Mouse (Mus musculus) urinary bladder, postnatal 10 days (tissue): ENCODE data around the gene Il6st.

Experiments
- DNase-seq: peaks from one replicate; pipeline ENCODE4 v3.0.0; 2022; ENCODE audit warnings: low spot score

The Il6st gene

GRCm38 (mm10) chr13:112442867-112443529 is 20.9 kb upstream of the Il6st start:
- DNase-seq = no peak

- no peak for DNase-seq
Observed at GRCm38 (mm10) chr13:112447108-112447665, 16.7 kb upstream of the Il6st start.

DNA sequence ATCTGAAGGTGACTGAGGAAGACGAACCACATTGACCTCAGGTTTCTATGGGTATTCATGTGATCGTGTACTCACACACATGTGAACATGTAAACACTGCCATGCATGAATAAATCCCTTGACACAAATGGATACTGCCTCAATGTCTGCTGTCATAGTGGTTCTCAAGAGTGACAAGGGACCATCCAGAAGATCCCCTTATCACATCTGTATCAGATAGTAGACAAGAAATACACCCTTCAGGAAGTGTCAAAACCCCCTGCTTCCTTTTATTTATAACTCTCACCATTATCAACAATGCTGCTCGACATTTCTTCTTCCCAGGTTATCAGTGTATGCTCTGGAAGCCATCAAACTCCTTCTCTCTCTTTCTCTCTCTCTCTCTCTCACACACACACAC is 13.7 kb upstream of the Il6st start:
- no peak for DNase-seq

GRCm38 (mm10) chr13:112457366-112457765 is 6.5 kb upstream of the Il6st start:
- DNase-seq = no peak

DNA sequence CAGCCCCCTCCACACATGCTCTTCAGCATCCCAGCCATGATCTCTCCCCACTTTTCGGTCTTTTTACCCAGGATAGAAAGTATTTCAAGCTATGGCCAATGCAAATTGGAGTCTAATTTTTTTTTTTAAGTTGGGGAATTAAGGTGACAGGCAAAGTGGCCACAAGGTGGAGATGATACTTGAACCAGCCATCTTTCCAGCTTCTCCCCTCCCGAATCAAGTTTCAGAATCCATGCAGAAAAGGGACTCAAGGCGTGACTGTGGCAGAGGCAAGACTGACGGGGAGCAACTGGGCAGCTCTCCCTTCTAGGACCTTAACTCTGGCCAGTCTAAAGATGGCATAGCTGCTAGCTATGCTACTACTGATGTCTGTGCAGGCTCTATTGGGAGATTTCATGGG is 5.9 kb upstream of the Il6st start:
- no peak for DNase-seq

DNA sequence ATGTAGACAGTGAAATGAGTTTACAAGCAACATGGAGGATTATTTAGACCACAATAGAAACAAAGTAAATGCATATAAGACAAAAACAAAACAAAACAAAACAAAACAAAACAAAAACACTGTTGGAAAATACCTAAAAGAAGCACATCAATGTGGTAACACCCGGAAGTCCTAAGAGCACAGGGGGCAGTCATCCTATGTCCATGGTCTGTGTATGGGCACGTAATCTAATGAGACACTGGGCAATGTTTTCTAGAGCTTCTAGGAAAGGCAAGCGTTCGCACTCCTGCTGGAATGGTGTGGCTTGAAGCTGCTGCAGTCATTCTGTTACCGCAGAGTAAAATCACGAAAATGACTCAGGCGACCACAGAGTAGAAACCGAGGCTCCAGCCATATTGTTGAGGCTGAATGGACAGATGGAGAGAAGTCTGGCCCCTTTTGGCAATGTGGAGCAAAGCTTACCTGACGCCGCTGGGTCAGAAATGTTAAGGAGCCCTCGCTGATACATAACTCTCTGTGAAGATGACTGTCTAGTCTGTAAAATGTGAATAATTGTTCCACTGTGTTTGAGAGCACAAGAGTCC is 5.3 kb upstream of the Il6st start:
- DNase-seq = no peak

DNA sequence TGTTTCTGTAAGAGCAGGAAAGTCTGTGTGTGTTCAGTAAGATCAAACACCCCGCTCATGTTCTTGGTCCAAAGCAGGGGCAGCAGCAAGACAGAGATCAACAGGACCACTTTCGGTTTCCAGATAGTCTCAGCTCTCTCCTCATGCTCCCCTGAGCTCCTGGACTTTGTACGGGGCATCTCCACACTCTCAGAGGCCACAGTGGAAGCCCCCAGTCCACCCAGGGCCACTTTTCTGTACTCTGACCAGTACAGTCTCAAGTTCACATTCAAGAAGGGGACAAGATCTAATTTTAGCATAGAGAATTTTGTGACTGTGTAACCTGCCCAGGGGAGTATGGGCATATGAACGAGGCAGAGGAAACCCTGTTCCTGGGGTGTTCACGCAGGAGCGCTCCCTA is 3.9 kb upstream of the Il6st start:
- no peak for DNase-seq

GRCm38 (mm10) chr13:112462411-112462987 is 1.4 kb upstream of the Il6st start:
- DNase-seq = no peak

DNA sequence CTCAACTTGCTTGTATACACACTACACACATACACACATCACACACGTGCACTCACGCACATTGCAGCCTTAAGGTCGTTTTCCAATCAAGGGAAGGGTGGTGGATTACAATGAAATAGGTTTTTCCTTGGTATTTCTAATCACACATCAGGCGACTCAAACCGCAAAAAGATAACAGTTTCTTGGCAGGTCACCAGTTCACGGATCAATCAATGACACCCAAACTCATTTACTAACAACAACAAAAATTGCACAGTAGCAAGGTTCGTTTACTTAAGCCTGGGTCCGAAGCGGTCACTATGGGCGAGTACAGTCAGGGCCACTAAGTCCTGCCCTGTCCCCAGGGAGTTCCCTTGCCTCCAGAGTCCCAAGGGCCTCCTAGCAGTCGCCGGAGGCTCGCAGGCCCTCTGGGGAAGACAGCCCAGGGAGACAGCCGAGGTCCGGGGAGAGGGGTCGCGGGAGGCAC is 500 bp upstream of the Il6st start:
- no peak for DNase-seq

GRCm38 (mm10) chr13:112464626-112465287 is 887 bp downstream of the Il6st start:
- DNase-seq = no peak

- no peak for DNase-seq
Observed at GRCm38 (mm10) chr13:112465585-112465984, 1.7 kb downstream of the Il6st start.

DNA sequence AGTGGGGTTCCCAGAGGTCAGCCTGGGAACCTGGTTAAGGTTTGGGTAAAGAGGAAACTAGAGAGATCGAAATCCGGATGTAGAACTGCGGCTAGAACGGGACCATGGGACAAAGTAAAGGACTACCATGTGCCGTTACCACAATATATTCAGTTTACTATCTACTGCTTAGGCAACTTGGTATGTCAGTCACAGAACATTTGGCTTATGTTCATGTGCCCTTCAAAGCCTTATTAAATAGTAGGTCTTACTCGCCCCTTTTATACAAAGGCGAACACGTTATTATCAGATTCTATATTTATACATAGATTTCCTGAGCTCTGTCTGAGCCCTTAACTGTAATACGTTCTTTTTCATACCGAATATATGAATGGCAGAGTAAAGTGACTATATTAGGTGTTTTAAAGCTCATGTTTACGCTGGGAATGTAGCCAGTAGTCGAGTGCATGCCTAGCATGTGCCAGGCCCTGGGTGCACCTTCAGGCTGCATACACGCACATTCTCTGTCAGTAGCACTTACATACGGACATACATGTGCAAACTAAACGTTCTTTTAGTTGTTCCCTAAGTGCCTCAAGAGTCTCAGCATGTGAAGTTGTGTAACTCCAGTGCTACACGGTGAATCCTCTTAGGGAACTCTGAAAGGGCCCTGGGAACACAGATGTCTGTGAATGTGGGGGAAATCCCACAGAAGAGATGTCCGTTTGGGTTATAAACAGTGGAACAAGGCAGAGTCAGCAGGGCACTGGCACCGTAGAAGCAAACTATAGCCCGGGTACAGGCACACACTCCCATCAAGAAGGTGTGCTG is 2.5 kb downstream of the Il6st start:
- DNase-seq = no peak

DNA sequence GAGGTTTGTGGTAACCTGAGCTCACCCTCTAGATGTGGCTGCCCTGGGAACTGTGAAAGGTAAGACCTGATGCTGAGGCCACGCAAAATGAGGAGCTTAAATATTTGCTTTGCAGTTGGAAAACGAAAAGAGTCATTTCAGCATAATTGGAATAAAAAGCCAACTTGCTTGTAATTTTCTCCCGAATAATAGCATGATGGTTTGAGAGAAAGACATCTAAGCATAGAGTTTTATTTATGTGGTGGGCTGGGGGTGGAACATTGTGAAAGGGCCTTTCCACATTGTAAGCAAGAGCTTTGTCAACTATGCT is 3.0 kb downstream of the Il6st start:
- no peak for DNase-seq

DNA sequence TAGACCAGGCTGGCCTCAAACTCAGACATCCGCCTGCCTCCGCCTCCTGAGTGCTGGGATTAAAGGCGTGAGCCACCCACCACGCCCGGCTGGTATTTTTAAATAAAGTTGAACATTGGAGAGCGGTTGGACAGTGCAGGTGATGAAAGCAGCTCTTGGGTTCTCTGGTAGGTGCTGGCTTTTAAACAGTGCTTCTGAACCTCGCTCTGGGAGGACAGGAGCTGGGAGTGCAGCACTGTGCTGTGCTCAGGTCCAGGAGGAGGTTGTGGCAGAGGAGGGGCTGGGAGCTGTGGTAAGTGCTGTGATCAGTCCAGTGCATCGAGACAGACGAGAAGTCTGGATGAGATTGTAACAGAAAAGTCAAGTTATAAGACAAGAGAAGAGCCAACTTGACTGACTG is 3.5 kb downstream of the Il6st start:
- no peak for DNase-seq

DNA sequence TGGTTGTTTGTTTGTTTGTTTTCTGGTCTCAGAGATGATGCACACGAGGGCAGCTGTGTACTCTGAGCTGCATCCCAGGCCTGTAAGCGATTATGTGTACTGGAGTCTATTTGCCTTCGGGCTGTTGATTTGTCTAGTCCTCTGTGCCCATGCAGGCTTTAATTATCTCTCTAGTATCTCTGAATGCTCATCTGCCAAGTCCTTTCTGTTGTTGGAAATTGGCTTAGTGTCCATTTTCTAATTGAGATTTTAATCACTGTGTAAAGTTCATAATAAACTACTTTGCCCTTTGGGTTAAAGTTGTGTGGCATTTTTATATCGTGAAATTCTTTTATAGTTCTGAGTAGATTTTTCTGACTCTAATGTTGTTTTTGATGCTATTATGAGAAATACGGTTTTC is 5.6 kb downstream of the Il6st start:
- no peak for DNase-seq

DNA sequence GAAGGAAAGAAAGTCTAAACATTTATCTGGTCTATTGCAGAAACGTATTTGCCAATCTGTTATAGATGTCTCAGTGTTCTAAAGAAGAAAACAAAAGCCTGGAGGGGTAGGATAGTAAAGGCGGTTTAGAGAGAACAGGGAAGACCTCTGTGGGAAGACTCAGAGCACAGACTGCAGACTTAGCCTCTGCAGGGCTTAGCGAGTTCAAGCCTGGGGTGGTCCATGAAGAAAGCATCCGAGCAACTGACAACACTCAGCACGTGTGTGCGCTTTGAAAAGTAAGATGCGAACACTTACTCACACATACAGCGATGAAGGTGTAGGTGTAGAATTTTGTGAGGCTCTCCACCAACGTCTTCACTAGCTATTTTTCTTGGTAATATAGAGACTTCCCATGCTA is 7.3 kb downstream of the Il6st start:
- DNase-seq = no peak

- no peak for DNase-seq
Observed at GRCm38 (mm10) chr13:112472401-112473023, 8.6 kb downstream of the Il6st start.

GRCm38 (mm10) chr13:112473757-112474755 is 10.2 kb downstream of the Il6st start:
- DNase-seq = no peak

DNA sequence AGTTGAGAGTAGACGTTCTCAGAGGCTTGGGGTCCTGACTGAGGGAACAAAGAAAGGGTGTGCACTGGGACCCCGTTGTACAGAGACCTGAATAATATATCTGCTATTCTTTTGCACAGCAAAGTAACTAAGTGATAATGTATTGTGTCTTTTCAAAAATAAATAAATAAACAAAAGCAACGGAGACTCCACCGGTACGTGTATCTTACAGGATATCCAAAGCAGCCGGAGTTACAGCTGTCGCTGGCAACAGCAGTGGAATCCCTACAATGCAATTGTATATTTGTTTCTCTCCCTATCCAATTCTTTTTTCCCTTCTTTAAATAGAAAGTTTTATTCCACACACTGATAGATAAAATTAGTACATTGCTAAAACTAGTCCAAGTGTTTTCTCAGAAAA is 15.2 kb downstream of the Il6st start:
- DNase-seq = no peak

GRCm38 (mm10) chr13:112479926-112480325 is 16.1 kb downstream of the Il6st start:
- no peak for DNase-seq
